Mouse (Mus musculus): Measurements from ENCODE around the gene Olfr43. TPM values are rescaled to one million over a fixed set of nuclear protein-coding genes. Genes with fewer than 3 reads are reported as not detected.

The Olfr43 gene
- not detected for polyA plus RNA-seq (2014; fragmentation: Illumina TruSeq; extraction: RNeasy Lipid Tissue Mini Kit (QIAGEN cat#74804); ENCODE audit: low read depth, low replicate concordance)

DNA sequence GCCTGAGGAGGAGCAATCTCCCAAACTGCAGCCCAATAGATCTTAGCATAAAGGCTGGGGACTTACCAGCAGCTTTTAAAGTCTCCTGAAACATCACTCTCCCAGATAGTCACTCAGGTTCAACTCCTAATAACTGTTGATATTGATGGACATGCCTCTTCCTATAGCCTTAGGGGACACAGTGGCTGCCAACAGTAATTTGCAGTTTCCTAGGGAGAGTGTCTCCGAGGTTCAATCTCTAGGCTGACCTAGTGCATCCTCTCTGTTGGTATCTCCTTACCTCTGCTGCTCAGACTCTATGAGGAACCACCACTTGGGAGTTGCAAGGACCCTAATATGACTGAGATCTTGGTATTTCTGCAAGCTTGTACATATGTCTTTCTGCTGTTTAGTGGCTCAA is at the start of gene Olfr43:
TSS of gene Olfr43 (minus strand) at position 101 of the 400 bp plus-strand sequence.

DNA sequence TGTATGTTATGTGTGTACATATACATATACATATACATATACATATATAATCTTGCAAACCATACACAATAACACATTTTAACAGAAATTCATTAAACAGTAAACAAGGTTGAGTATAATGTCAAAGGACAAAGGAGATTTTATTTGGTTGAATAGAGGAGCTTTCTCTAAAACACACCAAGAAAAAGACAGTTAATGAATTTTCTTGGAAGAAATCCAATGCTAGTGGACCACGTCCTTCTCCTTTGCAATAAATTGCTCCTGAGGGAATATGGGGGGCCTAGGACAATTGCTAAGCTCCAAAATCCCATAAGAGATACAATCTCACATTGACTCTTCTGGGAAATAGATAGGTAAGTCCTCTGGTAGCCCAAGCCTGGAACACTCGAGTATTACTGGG is 48.3 kb upstream of the Olfr43 start, which contains the start of gene Olfr406:
TSS of gene Olfr406 (plus strand) at position 301 of the 400 bp plus-strand sequence.

DNA sequence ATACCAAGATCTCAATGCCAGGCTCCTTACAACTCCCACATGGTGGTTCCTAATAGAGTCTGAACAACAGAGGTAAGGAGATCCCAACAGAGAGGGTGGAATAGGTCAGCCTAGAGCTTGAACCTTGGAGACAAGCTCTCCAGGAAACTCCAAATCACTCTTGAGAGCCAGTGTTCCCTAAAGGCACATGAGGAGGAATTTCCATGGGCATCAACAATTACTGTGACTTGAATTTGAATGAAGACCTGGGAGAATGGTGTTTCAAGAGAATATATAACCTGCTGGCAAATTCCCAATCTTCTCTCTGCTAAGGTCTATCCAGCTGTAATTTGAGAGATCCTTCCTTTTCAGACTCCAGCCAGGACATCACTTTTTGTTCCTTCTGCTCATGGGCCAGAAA is 25.2 kb downstream of the Olfr43 start, which contains the start of gene Olfr403:
TSS of gene Olfr403 (plus strand) at position 301 of the 400 bp plus-strand sequence.

Other genes starting within 250 kb of the Olfr43 start
- not detected for gene Olfr398, start 221.0 kb downstream of the Olfr43 start, polyA plus RNA-seq (2014; fragmentation: Illumina TruSeq; extraction: RNeasy Lipid Tissue Mini Kit (QIAGEN cat#74804); ENCODE audit: low read depth, low replicate concordance)
- not detected for gene Olfr139, start 154.8 kb downstream of the Olfr43 start, polyA plus RNA-seq (2014; fragmentation: Illumina TruSeq; extraction: RNeasy Lipid Tissue Mini Kit (QIAGEN cat#74804); ENCODE audit: low read depth, low replicate concordance)
- gene Olfr399, start 154.8 kb downstream of the Olfr43 start, polyA plus RNA-seq (2014; fragmentation: Illumina TruSeq; extraction: RNeasy Lipid Tissue Mini Kit (QIAGEN cat#74804); ENCODE audit: low read depth, low replicate concordance), result not detected
- gene Zfp616, start 141.4 kb downstream of the Olfr43 start, polyA plus RNA-seq (2014; fragmentation: Illumina TruSeq; extraction: RNeasy Lipid Tissue Mini Kit (QIAGEN cat#74804); ENCODE audit: low read depth, low replicate concordance), result not detected
- gene Olfr401, start 97.7 kb downstream of the Olfr43 start, polyA plus RNA-seq (2014; fragmentation: Illumina TruSeq; extraction: RNeasy Lipid Tissue Mini Kit (QIAGEN cat#74804); ENCODE audit: low read depth, low replicate concordance), result not detected
- gene Olfr402, start 57.9 kb downstream of the Olfr43 start, polyA plus RNA-seq (2014; fragmentation: Illumina TruSeq; extraction: RNeasy Lipid Tissue Mini Kit (QIAGEN cat#74804); ENCODE audit: low read depth, low replicate concordance), result not detected
- gene Olfr403, start 25.1 kb downstream of the Olfr43 start, polyA plus RNA-seq (2014; fragmentation: Illumina TruSeq; extraction: RNeasy Lipid Tissue Mini Kit (QIAGEN cat#74804); ENCODE audit: low read depth, low replicate concordance), result not detected
- gene Olfr406, start 48.4 kb upstream of the Olfr43 start, polyA plus RNA-seq (2014; fragmentation: Illumina TruSeq; extraction: RNeasy Lipid Tissue Mini Kit (QIAGEN cat#74804); ENCODE audit: low read depth, low replicate concordance), result not detected
- gene Olfr59, start 72.4 kb upstream of the Olfr43 start, polyA plus RNA-seq (2014; fragmentation: Illumina TruSeq; extraction: RNeasy Lipid Tissue Mini Kit (QIAGEN cat#74804); ENCODE audit: low read depth, low replicate concordance), result not detected
- not detected for gene Olfr410, start 126.7 kb upstream of the Olfr43 start, polyA plus RNA-seq (2014; fragmentation: Illumina TruSeq; extraction: RNeasy Lipid Tissue Mini Kit (QIAGEN cat#74804); ENCODE audit: low read depth, low replicate concordance)
- not detected for gene Olfr411, start 141.3 kb upstream of the Olfr43 start, polyA plus RNA-seq (2014; fragmentation: Illumina TruSeq; extraction: RNeasy Lipid Tissue Mini Kit (QIAGEN cat#74804); ENCODE audit: low read depth, low replicate concordance)
- not detected for gene Olfr412, start 150.7 kb upstream of the Olfr43 start, polyA plus RNA-seq (2014; fragmentation: Illumina TruSeq; extraction: RNeasy Lipid Tissue Mini Kit (QIAGEN cat#74804); ENCODE audit: low read depth, low replicate concordance)